In genomic region chr5:17680862-17681261, GRCm38 (mm10) we compare ENCODE assay signal across 15 mouse cellular contexts.
"Had no signal": no experiment of that assay in that cellular context is flagged by ENCODE, and none has a peak within 500 bp of the region (broad histone marks: within the 10 kb centered on the region; RNA-seq: fewer than 3 reads in every experiment).

No protein-coding gene starts in this region.

- H3K9me3 ChIP-seq: neural tube, embryonic 15.5 days; stomach, embryonic 15.5 days had no signal

- H3K4me3 ChIP-seq: neural tube, embryonic 15.5 days; stomach, embryonic 15.5 days had no signal

- H3K27me3 ChIP-seq: neural tube, embryonic 15.5 days; stomach, embryonic 15.5 days had no signal

- H3K27ac ChIP-seq: neural tube, embryonic 15.5 days; stomach, embryonic 15.5 days; stomach, postnatal 0 days had no signal

- H3K9ac ChIP-seq: neural tube, embryonic 15.5 days; stomach, embryonic 15.5 days had no signal

- H3K36me3 ChIP-seq: neural tube, embryonic 15.5 days; stomach, embryonic 15.5 days had no signal

- H3K4me1 ChIP-seq: neural tube, embryonic 15.5 days; stomach, embryonic 15.5 days had no signal

- H3K4me2 ChIP-seq: neural tube, embryonic 15.5 days; stomach, embryonic 15.5 days had no signal

- DNase-seq: retina, postnatal 1 day; right cerebral cortex, adult 18-20 months; right cerebral cortex, postnatal 14 days; right cerebral cortex, postnatal 25 days; right cerebral cortex, postnatal 4 days; spleen, adult 18-20 months; thymus, adult 18-20 months; thymus, adult 2 months; thymus, postnatal 14 days; thymus, postnatal 25 days; thymus, postnatal 36 days; thymus, postnatal 4 days had no signal
